Mouse (Mus musculus): ENCODE data around the gene Itpr1.

- TF ChIP-seq POLR2A (IDR thresholded peaks at IDR 0.05; ENCODE audit: borderline replicate concordance, extremely low read depth, low read depth, low read length) (no peak), CTCF (IDR thresholded peaks at IDR 0.05; ENCODE audit: insufficient read depth, low read length) (no peak)
Observed at GRCm38 (mm10) chr6:108456231-108457062, 243.6 kb downstream of the Itpr1 start.

Data from lung, adult 2 months (tissue).